Mouse (Mus musculus) liver, adult 2 months (tissue): ENCODE results near the gene Tmed11.
"Not testable (repeated sequence)": the region's sequence is repeated elsewhere in the genome, so short reads cannot be mapped to it uniquely, and the experiment has no call there.

ENCODE experiments used
- CTCF ChIP-seq: fragments of 200-500 bp; IDR thresholded peaks from 2 replicates; pipeline ENCODE4 v1.5.1; 2011; ENCODE audit warnings: low read depth, low read length, control low read depth
- POLR2A ChIP-seq: fragments of 200-500 bp; IDR thresholded peaks from 2 replicates; pipeline ENCODE4 v1.6.1; 2011; ENCODE audit warnings: low read length, control low read depth; ENCODE audit not compliant: insufficient read depth; ENCODE audit errors: extremely low read depth

- TF ChIP-seq CTCF, result peak; percentile 12; the same call in 1 of the 2 replicates
- not testable (repeated sequence) for TF ChIP-seq POLR2A
Observed at GRCm38 (mm10) chr5:108790385-108790784, 4.8 kb downstream of the Tmed11 start.
